Mouse (Mus musculus): ENCODE measurements around the gene Dapk2. TPM values are rescaled to one million over a fixed set of nuclear protein-coding genes. Genes with fewer than 3 reads are reported as not detected.

The Dapk2 gene
- polyA plus RNA-seq, 1 experiment from 2014 or later, result 22.8 TPM

- H3K4me2 ChIP-seq (ENCODE audit: low read depth, low read length), result no peak overlapping the region
- ATAC-seq (ENCODE audit: low read depth), result no peak
- no peaks in the 10 kb centered on the region for H3K9me3 ChIP-seq (ENCODE audit: control insufficient read depth, low read length)
- WGBS, result 59% methylated on average over 4 of the region's 4 CpGs
- H3K4me1 ChIP-seq (replicated peaks; ENCODE audit: control insufficient read depth, insufficient read depth, low read length), result 0 out of 2 replicates have a peak, but pooled peaks cover 2% of the 10 kb centered on the region
- H3K27me3 ChIP-seq (ENCODE audit: control insufficient read depth, insufficient read depth, low read depth, low read length), result no peaks in the 10 kb centered on the region
- no peaks in the 10 kb centered on the region for H3K36me3 ChIP-seq (ENCODE audit: control insufficient read depth, insufficient read depth, low read length)
- H3K4me3 ChIP-seq (ENCODE audit: low read length), result no peak overlapping the region
- no peak overlapping the region for H3K27ac ChIP-seq (ENCODE audit: low read length)
- no peak overlapping the region for H3K9ac ChIP-seq (ENCODE audit: low read length)
Observed at GRCm38 (mm10) chr9:66308741-66309140, 150.7 kb downstream of the Dapk2 start.

- no peak overlapping the region for H3K27ac ChIP-seq (ENCODE audit: low read length)
- no peaks in the 10 kb centered on the region for H3K27me3 ChIP-seq (ENCODE audit: control insufficient read depth, insufficient read depth, low read depth, low read length)
- 37% methylated on average over 3 of the region's 3 CpGs for WGBS
- no peak for ATAC-seq (ENCODE audit: low read depth)
- H3K36me3 ChIP-seq (ENCODE audit: control insufficient read depth, insufficient read depth, low read length), result no peaks in the 10 kb centered on the region
- H3K4me1 ChIP-seq (replicated peaks; ENCODE audit: control insufficient read depth, insufficient read depth, low read length), result no peaks in the 10 kb centered on the region
- no peak overlapping the region for H3K9ac ChIP-seq (ENCODE audit: low read length)
- no peaks in the 10 kb centered on the region for H3K9me3 ChIP-seq (ENCODE audit: control insufficient read depth, low read length)
- H3K4me2 ChIP-seq (ENCODE audit: low read depth, low read length), result no peak overlapping the region
- H3K4me3 ChIP-seq (ENCODE audit: low read length), result no peak overlapping the region
Observed at GRCm38 (mm10) chr9:66311458-66311857, 153.4 kb downstream of the Dapk2 start.

GRCm38 (mm10) chr9:66316603-66317002 is 158.6 kb downstream of the Dapk2 start:
- Histone ChIP-seq H3K27me3 (ENCODE audit: control insufficient read depth, insufficient read depth, low read depth, low read length) (no peaks in the 10 kb centered on the region), H3K4me2 (ENCODE audit: low read depth, low read length) (no peak overlapping the region), H3K36me3 (ENCODE audit: control insufficient read depth, insufficient read depth, low read length) (no peaks in the 10 kb centered on the region), H3K9ac (ENCODE audit: low read length) (no peak overlapping the region), H3K4me1 (replicated peaks; ENCODE audit: control insufficient read depth, insufficient read depth, low read length) (no peaks in the 10 kb centered on the region), H3K27ac (ENCODE audit: low read length) (no peak overlapping the region), H3K4me3 (ENCODE audit: low read length) (no peak overlapping the region), H3K9me3 (ENCODE audit: control insufficient read depth, low read length) (no peaks in the 10 kb centered on the region)
- ATAC-seq (ENCODE audit: low read depth), result no peak
- 67% methylated on average over 2 of the region's 2 CpGs for WGBS

Other genes with a start within 250 kb of the Dapk2 start
- 33.1 and 33.8 TPM in 2 replicates for gene Trip4, start 249.4 kb upstream of the Dapk2 start, polyA plus RNA-seq (2015; fragmentation: Nextera tagmentation; extraction: Ambion mirVana)
- gene Csnk1g1, start 249.3 kb upstream of the Dapk2 start, polyA plus RNA-seq (2015; fragmentation: Nextera tagmentation; extraction: Ambion mirVana), result 14.8 and 16.0 TPM in 2 replicates
- gene Ppib, start 98.0 kb upstream of the Dapk2 start, polyA plus RNA-seq (2015; fragmentation: Nextera tagmentation; extraction: Ambion mirVana), result 678 and 681 TPM in 2 replicates
- gene Snx22, start 88.5 kb upstream of the Dapk2 start, polyA plus RNA-seq (2015; fragmentation: Nextera tagmentation; extraction: Ambion mirVana), result 8.6 and 11.2 TPM in 2 replicates
- gene Snx1, start 31.6 kb upstream of the Dapk2 start, polyA plus RNA-seq (2015; fragmentation: Nextera tagmentation; extraction: Ambion mirVana), result 123 TPM in 2 replicates
- gene Ciao2a, start 31.6 kb upstream of the Dapk2 start, polyA plus RNA-seq (2015; fragmentation: Nextera tagmentation; extraction: Ambion mirVana), result 139 and 141 TPM in 2 replicates
- gene Herc1, start 192.2 kb downstream of the Dapk2 start, polyA plus RNA-seq (2015; fragmentation: Nextera tagmentation; extraction: Ambion mirVana), result 18.7 and 18.8 TPM in 2 replicates

Data from lung, embryonic 16.5 days (tissue).